Mouse (Mus musculus): ENCODE measurements around the gene Vmn1r198.

- TF ChIP-seq GATA1 (IDR thresholded peaks at IDR 0.05; ENCODE audit: low read length) (no peak), TAL1 (IDR thresholded peaks at IDR 0.05; ENCODE audit: low read length) (no peak)
These were observed 32.8 kb upstream of the Vmn1r198 start for GRCm38 (mm10) chr13:22317366-22317765.
